Mouse (Mus musculus) lung, adult 10 weeks (tissue): Measurements from ENCODE around the gene Mterf4. TPM values are rescaled to one million over a fixed set of nuclear protein-coding genes. Genes with fewer than 3 reads are reported as not detected.

ENCODE experiments used
- polyA plus RNA-seq: library from polyadenylated mRNA; stranded (reverse); fragments of 350-450 nt; fragmentation: Illumina TruSeq; extraction: RNeasy Lipid Tissue Mini Kit (QIAGEN cat#74804); gene quantifications from one replicate; pipeline ENCODE4 v1.2.3, GENCODE M21; 2014; ENCODE audit warnings: low read depth, low replicate concordance; ENCODE audit not compliant: insufficient read depth

Mterf4 gene
- 16.8 TPM for polyA plus RNA-seq

GRCm38 (mm10) chr1:93305581-93306337 lies at the start of gene Mterf4:
Mterf4 (minus strand) TSS chr1:93305915.

DNA sequence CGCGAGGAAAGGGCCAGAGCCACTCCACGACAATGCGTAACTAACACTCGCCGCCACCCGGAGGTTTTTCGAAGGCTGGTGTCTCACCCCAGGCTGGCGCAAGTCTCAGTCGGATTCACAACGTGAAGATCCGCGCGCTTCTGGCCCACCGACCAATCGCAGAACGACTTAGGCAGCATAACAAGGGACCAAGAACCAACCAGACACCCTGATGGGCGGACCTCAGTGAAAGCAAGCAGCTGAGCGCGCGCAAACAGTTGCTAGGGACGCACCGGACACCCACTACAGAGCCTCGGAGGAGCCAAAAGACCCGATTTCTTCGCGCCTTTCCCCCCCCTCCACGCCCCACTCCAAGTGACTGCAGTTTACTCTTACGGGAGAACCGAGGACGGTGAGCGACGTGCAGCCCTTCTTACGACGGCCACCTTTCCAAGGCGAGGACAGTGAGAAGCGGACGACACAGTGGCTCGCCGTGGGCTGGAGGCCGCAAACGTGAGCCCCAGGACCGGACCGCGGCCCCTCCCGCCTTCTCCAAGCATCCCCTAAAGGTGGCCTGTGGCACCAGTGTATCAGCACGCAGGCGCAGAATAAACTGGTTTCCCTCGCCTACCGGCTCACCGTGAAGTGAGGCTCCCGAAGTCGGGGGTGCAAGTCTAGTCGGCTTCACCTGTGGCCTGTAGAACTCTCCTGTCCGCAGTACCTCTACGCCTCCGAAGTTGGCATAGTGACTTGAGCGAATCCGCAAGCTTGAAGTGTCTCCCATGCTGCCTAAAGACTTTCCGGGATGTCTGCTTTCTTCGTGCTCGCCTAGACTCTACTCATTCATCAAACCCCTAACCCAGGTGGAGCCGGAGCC lies 37.2 kb upstream of the Mterf4 start, which contains the start of the genes Ppp1r7 and Pask:
Ppp1r7 (plus strand) TSS at position 207 of the 856 bp plus-strand sequence.
Pask (minus strand) TSS at position 835 of the 856 bp plus-strand sequence.

Other genes starting within 250 kb of the Mterf4 start
- 0.69 TPM for gene Kif1a, start 204.0 kb downstream of the Mterf4 start, polyA plus RNA-seq
- gene Agxt, start 170.7 kb downstream of the Mterf4 start, polyA plus RNA-seq: not detected
- 25.5 TPM for gene 2310007B03Rik, start 145.0 kb downstream of the Mterf4 start, polyA plus RNA-seq
- gene Crocc2, start 137.2 kb downstream of the Mterf4 start, polyA plus RNA-seq: 0.73 TPM
- gene Sned1, start 70.1 kb downstream of the Mterf4 start, polyA plus RNA-seq: 4.2 TPM
- gene Ppp1r7, start 36.9 kb upstream of the Mterf4 start, polyA plus RNA-seq: 10.9 TPM
- 0.58 TPM for gene Pask, start 37.6 kb upstream of the Mterf4 start, polyA plus RNA-seq
- not detected for gene Ano7, start 68.0 kb upstream of the Mterf4 start, polyA plus RNA-seq
- 43.1 TPM for gene Hdlbp, start 172.9 kb upstream of the Mterf4 start, polyA plus RNA-seq
- 1.7 TPM for gene Farp2, start 206.2 kb upstream of the Mterf4 start, polyA plus RNA-seq